Mouse (Mus musculus) cerebellum, adult 2 months (tissue): Measurements from ENCODE around the gene Ints3.

Experiments
- CTCF ChIP-seq: fragments of 200-500 bp; IDR thresholded peaks from 2 replicates; pipeline ENCODE4 v1.5.1; 2011; ENCODE audit warnings: low read depth, mild to moderate bottlenecking, control low read depth, low read length, moderate library complexity, borderline replicate concordance; ENCODE audit not compliant: insufficient read depth
- POLR2A ChIP-seq: fragments of 200-500 bp; IDR thresholded peaks from 2 replicates; pipeline ENCODE4 v1.6.1; 2011; ENCODE audit warnings: low read length, control low read depth, borderline replicate concordance; ENCODE audit not compliant: insufficient read depth

DNA sequence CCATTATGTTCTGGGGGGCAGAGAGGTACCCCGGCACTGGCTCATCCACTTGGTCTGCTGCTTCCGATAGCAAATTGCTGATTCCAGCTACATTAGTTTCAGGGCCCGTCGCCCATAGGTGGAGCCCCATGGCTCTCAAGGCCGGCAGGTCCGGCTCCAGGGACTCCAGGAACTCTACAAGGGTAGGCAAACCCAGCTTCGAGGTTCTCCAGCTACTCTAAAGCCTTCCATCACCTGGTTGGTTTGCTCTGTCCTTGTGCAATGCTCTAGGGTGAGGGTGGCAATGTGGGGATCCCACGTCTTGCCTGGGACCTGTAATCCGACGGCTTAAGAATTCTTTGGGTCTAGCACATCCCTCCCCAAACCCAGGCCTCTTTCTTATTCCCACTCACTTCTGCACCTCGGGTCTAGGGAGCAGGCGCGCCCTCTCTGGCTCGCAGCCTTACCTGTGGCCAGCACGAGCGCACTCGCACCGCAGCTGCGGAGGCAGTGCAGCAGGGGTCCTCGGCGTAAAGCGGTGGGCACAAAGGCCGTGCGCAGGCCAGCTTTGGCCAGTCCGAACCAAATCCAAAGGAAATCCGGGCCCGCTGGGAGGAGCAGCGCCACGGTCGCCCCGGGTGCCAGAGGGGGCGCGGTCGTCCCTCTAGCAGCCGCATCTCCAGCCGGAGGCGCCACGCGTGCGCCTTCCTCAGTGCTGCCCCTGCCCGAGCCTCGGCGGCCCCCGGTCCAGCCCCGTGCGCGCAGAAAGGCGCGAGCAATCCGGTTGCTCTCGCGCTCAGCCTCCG is 44.5 kb downstream of the Ints3 start:
- TF ChIP-seq CTCF (no peak), POLR2A (no peak)
